Mouse (Mus musculus): ENCODE results near the gene Oas1a.
A peak's percentile ranks its signal among the peaks of the same experiment; 100 is the strongest.
"Not testable (repeated sequence)": the region's sequence is repeated elsewhere in the genome, so short reads cannot be mapped to it uniquely, and the experiment has no call there.

Oas1a gene

GRCm38 (mm10) chr5:120906791-120907733, at the start of gene Oas1a:
TSS of gene Oas1a (minus strand) at chr5:120907521.
- DNase-seq (ENCODE audit: extremely low spot score, low read depth, low spot score), result not testable (repeated sequence)

DNA sequence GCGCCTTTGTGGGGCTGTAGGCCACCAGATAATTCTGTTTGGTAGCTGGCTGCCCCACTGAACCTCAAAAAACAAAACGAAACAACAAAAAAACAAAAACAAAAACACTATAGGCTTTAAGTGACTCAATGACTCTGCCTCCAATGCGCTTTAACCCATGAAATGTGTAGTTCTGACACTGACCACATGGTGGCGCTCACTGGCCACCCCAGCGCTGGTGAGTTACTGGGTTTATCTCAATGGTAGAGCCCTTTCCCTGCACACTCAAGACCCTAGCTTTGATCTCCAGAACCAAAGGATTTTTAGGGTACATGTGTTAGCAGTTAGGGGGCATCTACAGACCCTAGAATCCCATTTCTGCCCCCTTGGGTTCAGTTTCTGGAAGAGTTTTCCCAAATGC, 46.7 kb upstream of the Oas1a start:
- DNase-seq (ENCODE audit: extremely low spot score, low read depth, low spot score), result peak; percentile 18

DNA sequence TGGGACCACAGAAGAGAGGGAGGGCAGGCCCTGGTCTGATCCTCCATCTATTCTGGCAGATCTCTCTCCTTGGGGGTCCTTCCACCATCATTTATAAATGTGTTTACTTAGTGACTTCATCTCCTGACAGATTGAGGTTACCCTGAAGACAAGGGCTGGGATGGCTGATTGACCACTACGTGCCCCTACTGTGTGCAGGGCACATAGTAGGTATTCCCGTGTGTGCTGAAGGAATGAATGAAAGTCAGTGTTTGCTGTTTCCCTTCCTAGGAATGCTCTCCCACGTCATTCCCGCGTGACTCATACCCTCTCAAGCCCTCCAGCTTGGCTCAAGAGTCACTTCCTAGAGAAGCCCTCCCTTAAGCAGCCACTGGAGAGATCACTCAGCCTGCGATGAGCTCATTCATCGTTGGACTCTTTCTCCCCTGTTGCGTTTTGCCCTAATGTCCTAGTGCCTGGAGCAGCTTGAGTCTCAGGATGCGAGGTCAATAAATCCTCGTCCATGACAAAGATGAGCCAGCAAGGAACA, 45.0 kb upstream of the Oas1a start:
- DNase-seq (ENCODE audit: extremely low spot score, low read depth, low spot score), result no peak

DNA sequence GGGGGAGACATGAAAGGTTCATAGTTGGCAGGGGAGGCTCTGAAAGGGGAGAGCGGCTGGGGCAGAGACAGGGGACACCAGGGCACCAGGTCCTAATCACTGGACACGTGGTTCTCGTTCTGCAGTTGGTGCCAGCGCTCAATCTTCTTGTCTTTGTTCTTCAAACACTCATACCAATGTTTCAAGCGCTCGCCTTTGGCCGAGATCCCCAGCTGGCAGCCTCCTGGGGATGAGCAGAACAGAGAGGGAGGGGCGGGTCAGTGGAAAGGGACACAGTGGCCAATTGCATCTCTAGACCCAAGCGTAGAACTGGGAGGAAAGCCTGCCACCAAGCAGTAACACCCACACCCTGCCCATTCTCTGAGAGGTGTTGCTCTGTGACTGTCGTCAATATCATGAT, 34.8 kb upstream of the Oas1a start:
- DNase-seq (ENCODE audit: extremely low spot score, low read depth, low spot score), result no peak

DNA sequence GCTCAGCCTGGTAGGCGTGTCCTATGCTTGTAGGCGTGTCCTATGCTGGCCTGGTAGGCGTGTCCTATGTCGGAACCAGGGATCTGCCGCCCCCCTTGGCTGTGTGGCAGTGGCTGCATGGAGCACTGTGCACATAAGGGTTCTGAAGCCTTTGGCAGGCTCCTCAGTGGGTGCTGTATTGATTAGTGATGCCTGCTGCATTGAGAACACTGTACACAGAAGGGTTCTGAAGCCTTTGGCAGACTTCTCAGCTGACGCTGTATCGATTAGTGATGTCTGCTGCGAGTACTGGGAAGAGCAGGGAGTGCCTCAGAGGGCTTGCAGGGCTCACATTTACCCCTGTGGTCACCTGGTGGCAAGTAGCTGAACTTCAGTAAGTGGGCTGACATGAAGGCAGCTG, 31.3 kb upstream of the Oas1a start:
- no peak for DNase-seq (ENCODE audit: extremely low spot score, low read depth, low spot score)

- DNase-seq (ENCODE audit: extremely low spot score, low read depth, low spot score), result no peak
These were observed 30.5 kb upstream of the Oas1a start for GRCm38 (mm10) chr5:120937841-120938240.

- DNase-seq (ENCODE audit: extremely low spot score, low read depth, low spot score), result no peak
These were observed 26.6 kb upstream of the Oas1a start for GRCm38 (mm10) chr5:120933966-120934365.

DNA sequence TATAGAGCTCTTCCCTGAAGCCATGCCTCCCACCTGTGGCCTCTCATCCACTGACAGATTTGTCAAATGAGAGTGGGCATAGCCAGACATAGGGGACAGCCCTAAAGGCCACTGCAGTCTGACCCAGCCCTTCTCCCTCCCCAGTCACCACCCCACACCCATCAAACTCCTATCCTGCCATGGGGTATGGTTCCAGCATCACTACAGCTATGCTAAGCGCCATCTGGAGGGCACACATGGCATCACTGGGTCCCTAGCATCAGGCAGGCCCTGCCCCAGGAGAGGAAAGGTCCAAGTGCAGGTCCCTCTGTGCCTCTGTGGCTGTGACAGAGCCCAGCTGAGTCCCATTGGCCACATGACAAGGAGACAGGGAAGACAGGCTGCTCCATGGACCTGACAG, 19.7 kb upstream of the Oas1a start:
- no peak for DNase-seq (ENCODE audit: extremely low spot score, low read depth, low spot score)

GRCm38 (mm10) chr5:120926311-120926710, 19.0 kb upstream of the Oas1a start:
- not testable (repeated sequence) for DNase-seq (ENCODE audit: extremely low spot score, low read depth, low spot score)

DNA sequence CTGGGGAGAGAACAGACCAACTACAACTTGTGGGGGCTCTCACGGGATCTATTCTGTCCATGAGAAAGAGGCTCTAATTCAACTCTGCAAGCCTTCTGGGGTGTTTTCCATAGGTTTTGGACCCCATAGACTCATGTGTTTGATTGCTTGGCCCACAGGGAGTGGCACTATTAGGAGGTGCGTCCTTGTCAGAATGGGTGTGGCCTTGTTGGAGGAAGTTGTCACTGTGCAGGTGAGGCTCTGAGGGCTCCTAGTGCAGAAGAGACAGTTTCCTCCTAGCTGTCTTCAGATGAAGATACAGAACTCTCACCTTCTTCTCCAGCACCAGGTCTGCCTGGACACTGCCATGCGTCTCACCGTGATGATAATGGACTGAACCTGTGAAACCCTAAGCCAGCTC, 17.2 kb upstream of the Oas1a start:
- not testable (repeated sequence) for DNase-seq (ENCODE audit: extremely low spot score, low read depth, low spot score)

DNA sequence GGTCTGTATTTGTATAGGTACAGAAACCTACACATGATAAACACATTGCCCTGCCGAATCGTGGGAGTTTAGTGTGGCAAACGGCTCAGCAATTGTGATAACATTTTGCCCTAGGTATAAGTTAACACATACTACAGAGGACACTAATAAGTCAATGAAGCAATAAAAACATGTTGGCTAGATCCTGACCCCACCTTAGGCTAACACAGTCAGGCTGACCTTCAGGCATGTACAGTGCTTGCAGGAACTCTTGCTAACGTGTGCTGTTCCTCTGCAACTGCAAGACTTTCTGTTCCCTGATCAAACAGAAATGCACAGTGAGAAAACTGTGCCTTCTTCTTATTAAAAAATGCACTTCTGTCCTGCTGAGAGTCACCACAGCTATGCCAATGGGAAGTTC, 16.6 kb upstream of the Oas1a start:
- no peak for DNase-seq (ENCODE audit: extremely low spot score, low read depth, low spot score)

GRCm38 (mm10) chr5:120920296-120920695, 13.0 kb upstream of the Oas1a start:
- DNase-seq (ENCODE audit: extremely low spot score, low read depth, low spot score), result no peak

GRCm38 (mm10) chr5:120919156-120919935, 12.0 kb upstream of the Oas1a start:
- DNase-seq (ENCODE audit: extremely low spot score, low read depth, low spot score), result not testable (repeated sequence)

DNA sequence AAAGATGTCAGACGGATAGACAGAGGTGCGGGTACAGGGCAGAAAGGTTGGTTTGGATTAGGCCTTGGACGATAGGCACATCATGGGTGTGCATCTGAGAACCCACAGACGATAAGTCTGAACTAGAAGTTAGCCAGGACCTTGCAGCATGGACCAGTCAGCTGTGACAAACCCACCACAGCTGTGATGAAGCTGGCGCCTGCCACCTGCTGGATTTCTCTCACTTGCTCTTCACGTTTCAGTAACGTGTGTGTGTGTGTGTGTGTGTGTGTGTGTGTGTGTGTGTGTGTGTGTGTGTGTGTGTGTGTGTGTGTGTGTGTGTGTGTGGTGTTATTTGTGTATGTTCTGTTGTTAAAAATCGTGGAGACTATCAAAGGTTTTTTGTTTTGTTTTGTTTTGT, 6.9 kb upstream of the Oas1a start, which contains the start of gene Oas1d:
Gene Oas1d, plus strand, starts transcription at position 333 of the 400 bp plus-strand sequence.
- DNase-seq (ENCODE audit: extremely low spot score, low read depth, low spot score), result not testable (repeated sequence)

GRCm38 (mm10) chr5:120908196-120908920, 1.0 kb upstream of the Oas1a start:
- DNase-seq (ENCODE audit: extremely low spot score, low read depth, low spot score), result no peak

DNA sequence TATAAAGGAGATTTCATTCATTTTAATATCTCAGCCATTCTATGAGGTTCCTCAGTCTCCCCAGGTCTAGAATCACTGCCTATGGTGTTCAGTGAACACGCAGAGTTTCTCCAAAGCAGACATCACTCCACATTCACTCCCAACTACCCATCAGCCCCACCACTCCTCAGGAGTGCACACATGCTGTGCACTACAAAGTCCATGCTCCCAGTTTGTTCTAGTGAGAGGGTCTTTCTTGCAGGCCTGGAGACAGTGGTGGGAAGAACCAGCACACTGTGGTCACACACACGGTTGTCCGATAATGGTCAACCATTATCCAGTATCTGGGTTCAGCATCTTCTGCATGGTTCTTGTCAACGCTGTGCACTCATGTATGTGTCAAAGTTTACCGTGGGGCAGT, 5.3 kb downstream of the Oas1a start:
- no peak for DNase-seq (ENCODE audit: extremely low spot score, low read depth, low spot score)

DNA sequence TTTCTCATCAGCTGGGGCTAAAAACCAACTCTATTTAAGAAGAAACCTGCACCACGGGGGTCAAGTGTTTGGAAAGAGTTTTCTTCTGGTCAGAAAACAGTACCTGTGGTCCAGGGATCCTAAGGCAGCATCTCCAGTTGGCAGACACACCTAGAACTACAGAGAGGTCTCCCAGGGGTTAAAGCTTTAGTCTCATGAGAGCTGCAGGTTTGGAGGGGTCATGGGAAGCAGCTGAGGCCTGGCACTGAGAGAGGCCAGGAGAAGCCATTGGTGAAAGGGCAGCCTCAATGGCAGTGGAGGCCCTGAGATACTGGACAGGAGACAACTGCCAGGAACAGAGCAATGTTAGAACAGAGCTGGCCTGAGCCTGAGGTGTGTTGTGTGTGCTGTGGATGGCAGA, 6.7 kb downstream of the Oas1a start:
- no peak for DNase-seq (ENCODE audit: extremely low spot score, low read depth, low spot score)

- no peak for DNase-seq (ENCODE audit: extremely low spot score, low read depth, low spot score)
These were observed 8.6 kb downstream of the Oas1a start for GRCm38 (mm10) chr5:120898726-120899125.

DNA sequence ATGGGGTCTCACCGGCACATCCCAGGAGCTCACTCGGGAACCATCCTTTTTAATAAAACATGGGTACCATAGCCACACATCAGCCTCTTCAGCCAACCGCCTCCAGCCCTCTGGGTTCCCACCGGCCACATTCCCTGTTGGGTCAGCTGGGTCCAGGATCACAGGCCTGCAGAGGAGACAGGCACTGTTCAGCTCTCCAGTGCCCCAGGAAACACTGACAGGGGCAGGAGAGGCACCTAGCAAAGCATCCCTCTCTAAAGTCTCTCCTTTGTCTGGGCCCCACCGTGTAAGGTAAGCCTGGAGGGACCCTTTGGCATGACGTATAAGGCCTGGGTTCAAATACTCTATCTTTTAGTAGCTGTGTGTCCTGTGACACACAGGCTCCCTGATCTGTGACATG, 9.0 kb downstream of the Oas1a start:
- no peak for DNase-seq (ENCODE audit: extremely low spot score, low read depth, low spot score)

DNA sequence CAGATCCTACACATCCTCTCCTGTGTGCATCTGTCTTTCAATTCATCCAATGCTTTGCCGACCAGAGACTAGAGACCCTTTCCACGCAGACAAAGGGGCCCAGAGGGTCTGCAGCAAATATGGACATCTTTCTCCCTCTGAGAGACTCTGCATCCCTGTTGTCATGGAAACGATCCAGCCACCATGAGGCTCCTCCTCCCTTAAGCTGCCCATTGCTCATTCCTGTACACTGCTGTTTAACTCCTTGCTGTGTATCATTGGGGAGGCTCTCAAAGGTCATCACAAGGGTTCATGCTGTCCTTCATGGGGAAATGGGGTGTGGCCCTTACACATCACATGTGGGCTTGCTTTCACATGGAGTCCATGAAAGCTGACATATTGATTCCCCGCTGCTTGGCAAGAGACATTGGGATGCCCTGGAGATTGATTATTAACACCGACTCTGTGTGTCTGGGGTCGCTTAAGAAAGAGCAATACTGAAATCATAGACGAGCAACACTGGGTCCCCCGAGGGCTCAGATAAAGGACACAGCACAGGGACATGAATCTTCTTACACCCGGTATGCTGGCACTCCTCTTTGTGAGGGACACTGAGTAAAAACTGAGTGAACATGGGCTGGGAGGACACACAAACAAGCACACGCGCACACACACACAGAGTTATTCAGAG, 12.0 kb downstream of the Oas1a start:
- no peak for DNase-seq (ENCODE audit: extremely low spot score, low read depth, low spot score)
